Mouse (Mus musculus) T-helper 2 cell (primary cell): ENCODE results near the gene Iffo2.

Source experiments
- in situ Hi-C: fragments of 300-600 bp; cut with MboI, MseI; formaldehyde crosslinking; loops from one replicate; pipeline ENCODE4 v1.15.1; 2025; ENCODE audit warnings: high pct_unique_total_duplicates

Iffo2 gene

DNA sequence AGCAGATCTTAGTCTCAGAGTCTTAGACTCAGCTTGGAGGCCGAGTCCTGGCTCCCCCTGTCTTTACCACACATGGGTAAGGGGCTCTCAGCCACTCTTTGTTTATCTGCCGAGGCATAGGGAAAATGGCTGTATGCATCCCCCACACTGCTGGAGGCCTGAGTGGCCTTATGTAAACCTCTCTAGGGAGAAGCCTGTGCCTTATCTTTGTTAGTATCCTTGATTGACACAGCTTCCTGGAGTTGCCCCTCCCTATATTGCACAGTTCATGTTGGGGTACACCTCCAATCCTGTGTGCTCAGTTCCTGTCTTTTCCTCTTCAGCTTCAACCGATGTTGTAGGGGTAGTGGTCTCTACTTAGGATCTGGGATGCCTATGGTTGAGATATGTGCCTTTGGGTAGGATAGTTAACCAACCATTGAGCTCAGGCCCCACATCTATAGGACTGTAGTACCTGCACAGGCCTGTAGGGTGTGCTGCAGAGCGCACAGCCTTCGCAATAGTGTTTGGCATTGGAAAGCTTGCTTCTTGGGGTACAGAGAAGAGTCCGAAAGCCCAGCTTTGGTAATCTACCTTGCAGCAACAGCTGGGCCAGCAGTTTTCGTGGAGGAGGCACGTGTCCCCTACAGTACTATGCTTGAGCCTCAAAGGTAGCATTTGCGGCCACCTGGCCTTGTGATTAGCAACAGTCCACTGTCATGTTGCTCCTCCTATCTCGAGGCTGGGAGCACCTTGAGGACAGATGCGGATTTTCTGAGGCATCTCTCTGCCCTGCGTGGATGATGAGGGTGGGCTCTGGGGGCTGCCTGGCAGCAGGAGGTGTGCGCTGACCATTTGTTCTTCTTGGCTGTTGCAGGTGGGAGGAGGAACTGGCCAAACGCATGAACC is 72.3 kb downstream of the Iffo2 start, which contains the start of gene Gm21969:
Gene Gm21969 (plus strand): TSS at position 830 of the 888 bp plus-strand sequence.
- in situ Hi-C loops: no loop called here

DNA sequence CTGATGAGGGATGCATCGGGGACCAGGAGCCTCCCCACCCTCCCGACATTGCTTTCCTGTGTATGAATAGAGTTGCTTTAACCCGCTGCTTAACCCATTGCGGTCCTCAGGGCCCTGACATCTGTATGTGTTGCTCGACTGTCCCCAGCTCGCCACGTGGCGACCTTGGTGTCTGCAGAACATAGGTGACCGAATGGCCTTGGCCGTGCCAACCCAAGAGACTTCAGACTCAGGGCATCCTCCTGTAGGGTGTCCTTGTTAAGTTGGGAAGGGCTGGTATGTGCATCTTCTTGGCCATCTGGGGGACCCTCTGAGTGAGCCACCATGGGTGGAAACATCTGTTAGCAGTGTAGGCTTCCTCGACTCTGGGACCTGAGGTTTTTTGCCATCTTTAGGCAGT is 74.9 kb downstream of the Iffo2 start:
- in situ Hi-C loops: no loop called here

DNA sequence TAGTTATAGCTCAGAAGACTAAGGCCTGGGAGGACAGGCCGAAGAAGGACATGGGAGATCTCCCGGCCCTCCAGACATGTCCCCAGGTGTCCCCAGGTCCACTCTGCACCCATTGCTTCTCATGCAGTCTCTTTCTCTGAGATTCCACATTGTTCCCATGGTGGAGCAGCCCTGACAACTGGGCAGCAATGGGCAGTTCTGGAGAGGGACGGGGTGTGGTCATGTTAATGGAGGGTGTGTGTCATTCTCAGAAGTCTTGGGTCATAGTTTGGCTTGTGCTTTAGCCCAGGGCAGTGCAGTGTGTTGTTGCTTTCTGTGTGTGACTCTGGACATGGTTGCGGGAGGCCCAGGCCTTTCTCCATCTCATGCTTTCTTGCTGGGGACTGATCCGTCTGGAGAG is 76.4 kb downstream of the Iffo2 start:
- in situ Hi-C loops: no loop called here

GRCm38 (mm10) chr4:139608975-139609374 is 78.6 kb downstream of the Iffo2 start:
- in situ Hi-C loops: no loop called here

DNA sequence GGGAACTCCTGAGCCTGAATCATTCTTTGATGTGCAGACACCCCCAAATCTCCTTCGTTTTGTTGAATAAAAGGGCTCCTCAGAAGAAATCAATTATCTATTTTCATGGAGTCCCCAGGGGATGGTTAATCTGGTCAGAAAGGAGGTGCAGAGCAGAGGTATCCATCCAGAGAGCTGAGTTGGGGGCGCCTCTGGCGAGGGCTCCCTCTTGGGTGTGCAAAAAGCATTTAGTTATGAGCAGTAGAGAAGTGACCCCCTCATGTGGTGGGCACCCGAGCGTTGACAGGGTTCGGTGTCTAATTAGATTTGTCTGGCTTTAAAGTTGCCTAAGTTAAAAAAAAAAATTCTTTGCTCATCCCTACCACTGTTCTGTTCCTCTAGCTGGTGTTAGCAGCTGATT is 80.6 kb downstream of the Iffo2 start:
- in situ Hi-C loops: loop anchor here (5.0 kb wide), 1 partner anchor 34 kb away; no protein-coding TSS in a partner anchor

DNA sequence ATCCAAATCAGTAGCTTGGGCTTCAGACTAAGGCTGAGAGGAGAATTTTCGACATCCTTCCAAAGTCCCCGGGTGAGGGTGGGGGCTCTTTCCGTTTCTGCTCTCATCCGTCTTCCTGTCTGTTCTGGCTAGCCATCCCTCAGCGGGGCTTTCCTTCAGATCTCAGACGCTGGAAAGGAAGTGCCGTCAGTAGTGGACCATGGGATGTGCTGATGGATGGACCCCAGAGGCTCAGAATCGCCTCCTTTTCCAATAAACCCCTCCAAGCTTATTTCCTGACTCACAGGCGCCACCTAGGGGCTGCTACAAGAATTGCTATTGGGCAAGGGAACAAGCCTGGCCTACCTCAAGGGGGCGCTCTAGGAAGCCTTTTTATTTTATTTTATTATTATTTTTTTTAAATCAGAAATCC is 81.2 kb downstream of the Iffo2 start:
- in situ Hi-C loops: loop anchor here (5.0 kb wide), 1 partner anchor 34 kb away; no protein-coding TSS in a partner anchor

DNA sequence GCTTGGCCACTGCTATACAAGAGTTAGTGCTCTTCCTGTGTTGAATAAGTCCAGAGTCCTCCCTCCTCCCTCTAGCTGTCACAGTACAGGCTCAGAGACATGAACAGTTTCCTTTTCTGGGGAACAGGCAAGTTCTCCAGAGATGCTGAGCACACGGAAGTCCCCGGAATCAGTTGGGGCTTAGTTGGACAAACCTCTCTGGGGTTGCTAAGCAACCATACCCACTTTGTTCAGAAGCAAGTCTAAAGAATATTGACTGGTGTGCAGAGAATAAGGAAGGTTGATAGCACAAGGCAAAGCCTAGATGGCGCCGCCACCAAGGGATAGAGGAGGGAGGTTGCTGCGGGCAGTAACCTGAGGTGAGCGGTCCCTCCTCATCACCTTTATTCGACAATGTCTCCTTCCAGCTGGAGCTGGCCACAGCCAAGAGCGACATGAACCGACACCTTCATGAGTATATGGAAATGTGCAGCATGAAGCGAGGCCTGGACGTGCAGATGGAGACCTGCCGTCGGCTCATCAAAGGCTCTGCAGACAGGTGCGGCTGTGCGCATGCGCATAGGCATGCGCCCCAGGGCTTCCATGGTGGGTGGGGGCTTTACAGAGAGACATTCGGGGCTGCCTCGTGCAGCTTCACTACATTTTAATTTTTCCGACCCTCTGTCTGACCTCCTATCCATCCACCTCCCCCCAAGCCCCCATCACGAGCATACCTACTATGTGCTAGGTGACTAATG is 84.3 kb downstream of the Iffo2 start:
- in situ Hi-C loops: loop anchor here (5.0 kb wide), 1 partner anchor 37 kb away; no protein-coding TSS in a partner anchor

DNA sequence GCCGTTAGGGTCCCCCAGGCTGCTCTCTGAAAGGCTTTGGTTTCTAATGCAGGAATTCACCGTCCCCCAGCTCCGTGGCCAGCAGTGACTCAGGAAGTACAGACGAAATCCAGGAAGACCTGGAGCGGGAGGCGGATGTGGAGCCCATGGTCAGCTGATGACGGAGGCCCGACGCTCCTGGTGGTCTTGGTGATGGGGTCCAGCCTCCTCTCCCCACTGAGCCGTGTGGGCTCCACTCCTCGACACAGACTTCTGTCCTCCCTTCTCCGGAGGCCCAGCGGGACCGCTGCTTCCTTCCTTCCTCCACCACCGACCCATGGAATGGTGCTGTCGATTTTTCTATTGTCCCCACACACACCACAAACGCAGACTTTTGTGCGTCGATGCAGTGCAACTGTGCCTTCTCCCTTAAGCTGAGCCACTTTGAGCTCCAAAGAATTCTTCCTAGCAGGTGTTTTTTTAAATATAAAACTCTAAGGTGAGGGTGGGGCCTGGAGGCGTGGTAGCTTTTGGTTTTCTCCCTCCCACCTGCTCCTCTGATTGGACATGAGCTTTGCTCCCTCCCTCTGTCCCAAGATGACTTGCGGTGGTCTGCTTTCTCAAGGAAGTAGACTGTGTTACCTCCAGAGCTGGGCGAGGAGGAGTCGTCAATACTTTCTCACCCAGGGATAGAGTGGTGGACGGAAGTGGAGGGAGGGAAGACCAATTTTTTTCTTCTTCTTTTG is 86.1 kb downstream of the Iffo2 start:
- in situ Hi-C loops: no loop called here

GRCm38 (mm10) chr4:139617001-139617364 is 86.6 kb downstream of the Iffo2 start:
- in situ Hi-C loops: no loop called here

GRCm38 (mm10) chr4:139619765-139620164 is 89.4 kb downstream of the Iffo2 start:
- in situ Hi-C loops: no loop called here

GRCm38 (mm10) chr4:139622373-139623282 is 92.3 kb downstream of the Iffo2 start, which contains the start of gene Aldh4a1:
Gene Aldh4a1, plus strand, starts transcription at chr4:139622866.
- in situ Hi-C loops: no loop called here

GRCm38 (mm10) chr4:139623434-139624115 is 93.2 kb downstream of the Iffo2 start:
- in situ Hi-C loops: no loop called here

- in situ Hi-C loops: no loop called here
Observed at GRCm38 (mm10) chr4:139624116-139624489, 93.8 kb downstream of the Iffo2 start.

- in situ Hi-C loops: no loop called here
Observed at GRCm38 (mm10) chr4:139624706-139625105, 94.4 kb downstream of the Iffo2 start.

DNA sequence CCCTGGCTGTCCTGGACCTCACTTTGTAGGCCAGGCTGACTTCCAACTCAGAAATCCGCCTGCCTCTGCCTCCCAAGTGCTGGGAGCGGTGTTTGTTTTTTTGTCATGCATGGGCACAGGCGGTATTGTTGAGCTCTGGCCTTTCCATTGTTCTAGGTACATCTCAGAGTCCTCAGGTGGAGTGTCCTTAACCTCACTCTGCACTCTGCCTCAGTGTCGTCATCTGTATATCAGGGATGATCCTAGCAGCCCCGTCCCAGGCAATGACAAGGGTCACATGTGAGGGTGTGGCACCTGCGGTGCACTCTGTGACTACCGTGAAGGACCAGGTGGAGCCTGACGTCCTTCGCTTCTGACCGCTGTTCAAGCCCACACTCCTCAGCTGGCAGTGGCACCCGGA is 97.0 kb downstream of the Iffo2 start:
- in situ Hi-C loops: no loop called here

DNA sequence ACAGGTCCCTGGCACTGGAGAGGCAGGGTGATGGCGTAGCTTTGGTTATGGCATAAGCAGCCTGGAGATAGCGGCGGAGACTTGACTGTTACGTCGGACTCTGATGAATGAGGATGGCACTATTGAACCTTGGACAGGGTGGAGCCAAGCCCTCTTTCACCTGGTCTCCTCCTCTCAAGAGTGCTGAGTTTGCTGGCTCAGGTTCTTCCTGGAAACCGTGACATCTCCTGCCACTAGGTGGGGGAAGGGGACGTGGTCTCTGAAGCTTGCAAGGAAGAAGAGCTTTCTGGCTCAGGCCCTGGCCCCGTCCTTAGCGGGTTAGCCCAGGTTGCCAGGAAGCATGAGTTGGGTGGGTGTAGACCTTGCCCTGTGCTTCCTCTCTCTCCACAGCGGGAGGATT is 99.8 kb downstream of the Iffo2 start:
- in situ Hi-C loops: loop anchor here (5.0 to 10.0 kb wide), 2 partner anchors 158 to 1325 kb away; no protein-coding TSS in a partner anchor

GRCm38 (mm10) chr4:139631141-139631540 is 100.8 kb downstream of the Iffo2 start:
- in situ Hi-C loops: loop anchor here (5.0 to 10.0 kb wide), 2 partner anchors 159 to 1324 kb away; no protein-coding TSS in a partner anchor

DNA sequence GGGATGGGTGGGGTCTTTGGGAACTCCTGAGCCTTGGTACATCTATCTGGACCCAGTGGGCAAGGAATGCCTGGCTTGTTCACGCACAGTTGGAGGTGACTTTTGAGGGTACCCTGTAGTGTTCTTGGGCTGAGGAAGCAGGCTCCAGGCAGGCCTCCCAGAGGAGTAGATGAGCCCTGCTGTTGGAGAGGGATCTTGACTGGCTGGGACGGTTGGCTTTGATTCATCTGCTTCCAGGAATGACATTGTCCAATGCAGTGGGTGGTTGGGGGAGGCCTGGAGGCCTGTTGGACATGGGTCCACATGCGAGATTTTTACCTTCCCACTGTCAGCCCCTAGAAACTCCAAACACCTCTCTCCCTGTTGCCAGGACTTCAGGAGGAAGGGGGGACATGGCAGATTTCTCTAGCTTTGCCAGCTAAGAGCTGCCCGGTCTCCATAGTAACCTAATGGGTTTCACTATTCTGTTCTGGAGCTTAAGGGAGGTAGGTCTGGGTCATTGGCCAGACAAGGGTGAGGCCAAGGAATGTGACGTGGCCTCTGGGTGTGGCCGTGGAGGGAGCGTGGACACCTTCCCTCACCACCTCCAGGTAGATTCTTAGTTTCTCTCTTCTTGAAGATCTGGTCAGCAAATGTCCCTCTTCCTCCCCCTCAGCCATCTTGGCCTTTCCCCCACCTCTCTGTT is 101.4 kb downstream of the Iffo2 start:
- in situ Hi-C loops: loop anchor here (5.0 to 10.0 kb wide), 2 partner anchors 159 to 1323 kb away; no protein-coding TSS in a partner anchor

GRCm38 (mm10) chr4:139632254-139632580 is 101.9 kb downstream of the Iffo2 start:
- in situ Hi-C loops: loop anchor here (5.0 to 10.0 kb wide), 2 partner anchors 160 to 1323 kb away; no protein-coding TSS in a partner anchor
